Mouse (Mus musculus) intestine, postnatal 0 days (tissue): Measurements from ENCODE around the gene Nr6a1. TPM values are rescaled to one million over a fixed set of nuclear protein-coding genes. Genes with fewer than 3 reads are reported as not detected.

Experiments used
- ATAC-seq: fragments of 200-750 bp; cut with Nextera tagmentation; 2 replicates; pipeline ENCODE4 v1.8.0; 2017; ENCODE audit warnings: mild to moderate bottlenecking, moderate TSS enrichment, moderate library complexity
- H3K27ac ChIP-seq: fragments of 300-500 bp; sonication (generic); 2 replicates; pipeline ENCODE4 v1.5.1; 2014; ENCODE audit warnings: mild to moderate bottlenecking, low read depth, low read length, moderate library complexity
- H3K27me3 ChIP-seq: fragments of 300-500 bp; sonication (generic); replicated peaks from 2 replicates; pipeline ENCODE4 v1.6.1; 2014; ENCODE audit warnings: low read length, mixed read lengths; ENCODE audit not compliant: control insufficient read depth, insufficient read depth
- H3K36me3 ChIP-seq: fragments of 300-500 bp; sonication (generic); 2 replicates; pipeline ENCODE4 v1.6.1; 2014; ENCODE audit warnings: mild to moderate bottlenecking, moderate library complexity; ENCODE audit not compliant: control insufficient read depth, insufficient read depth
- H3K4me1 ChIP-seq: fragments of 300-500 bp; sonication (generic); replicated peaks from 2 replicates; pipeline ENCODE4 v1.6.1; 2014; ENCODE audit warnings: antibody characterized with exemption, low read length, mixed read lengths; ENCODE audit not compliant: control insufficient read depth, insufficient read depth
- H3K4me2 ChIP-seq: fragments of 300-500 bp; sonication (generic); replicated peaks from 2 replicates; pipeline ENCODE4 v1.6.1; 2014; ENCODE audit warnings: low read depth, mild to moderate bottlenecking, moderate library complexity
- H3K4me3 ChIP-seq: fragments of 300-500 bp; sonication (generic); 2 replicates; pipeline ENCODE4 v1.5.1; 2014; ENCODE audit warnings: low read depth, low read length
- H3K9ac ChIP-seq: fragments of 300-500 bp; sonication (generic); 2 replicates; pipeline ENCODE4 v1.6.1; 2014; ENCODE audit warnings: mild to moderate bottlenecking, low read depth, low read length
- H3K9me3 ChIP-seq: fragments of 300-500 bp; sonication (generic); 2 replicates; pipeline ENCODE4 v1.6.1; 2016; ENCODE audit warnings: mixed run types; ENCODE audit not compliant: control insufficient read depth
- CTCF ChIP-seq: sonication (generic); IDR thresholded peaks from 2 replicates; pipeline ENCODE4 v1.5.1; 2016; ENCODE audit warnings: low read depth, mild to moderate bottlenecking, control low read depth, antibody characterized with exemption, moderate library complexity
- WGBS: fragments of 180-500 bp; shearing (Covaris S2); extraction: QIAGEN DNeasy Blood & Tissue Kit; methylation state at CpG from one replicate; pipeline ENCODE4 v1.1.7; 2014; 5-methylcytosine and 5-hydroxymethylcytosine counted together
- polyA plus RNA-seq: library from polyadenylated mRNA; unstranded; fragments of >200 nt; fragmentation: Nextera tagmentation; extraction: Ambion mirVana; gene quantifications from 2 replicates; pipeline ENCODE4 v1.2.1, GENCODE M21; 2015

Gene Nr6a1
- polyA plus RNA-seq, 1 experiment from 2014 or later: 1.7 TPM

- Histone ChIP-seq H3K4me2 (no peak overlapping the region), H3K4me1 (no peaks in the 10 kb centered on the region), H3K36me3 (no peaks in the 10 kb centered on the region), H3K27me3 (no peaks in the 10 kb centered on the region), H3K27ac (no peak overlapping the region), H3K9me3 (no peaks in the 10 kb centered on the region), H3K4me3 (no peak overlapping the region), H3K9ac (no peak overlapping the region)
- ATAC-seq: peak; percentile 47
- TF ChIP-seq CTCF: no peak
- 78% methylated on average over 7 of the region's 7 CpGs for WGBS
Observed at GRCm38 (mm10) chr2:38950281-38950719, 22.8 kb upstream of the Nr6a1 start.

GRCm38 (mm10) chr2:38947566-38947965 lies 20.1 kb upstream of the Nr6a1 start:
- no peak for TF ChIP-seq CTCF
- 57% methylated on average over 7 of the region's 7 CpGs for WGBS
- no peaks in the 10 kb centered on the region for H3K9me3 ChIP-seq
- H3K4me2 ChIP-seq: no peak overlapping the region
- H3K36me3 ChIP-seq: no peaks in the 10 kb centered on the region
- no peak overlapping the region for H3K4me3 ChIP-seq
- no peak overlapping the region for H3K9ac ChIP-seq
- no peaks in the 10 kb centered on the region for H3K27me3 ChIP-seq
- no peak for ATAC-seq
- H3K27ac ChIP-seq: no peak overlapping the region
- no peaks in the 10 kb centered on the region for H3K4me1 ChIP-seq

GRCm38 (mm10) chr2:38944460-38945161 lies 17.1 kb upstream of the Nr6a1 start:
- Histone ChIP-seq H3K4me2 (no peak overlapping the region), H3K4me1 (no peaks in the 10 kb centered on the region), H3K36me3 (no peaks in the 10 kb centered on the region), H3K4me3 (no peak overlapping the region), H3K27ac (no peak overlapping the region), H3K9ac (no peak overlapping the region), H3K9me3 (no peaks in the 10 kb centered on the region), H3K27me3 (no peaks in the 10 kb centered on the region)
- ATAC-seq: no peak
- TF ChIP-seq CTCF: peak; percentile 43
- WGBS: 75% methylated on average over 3 of the region's 3 CpGs

DNA sequence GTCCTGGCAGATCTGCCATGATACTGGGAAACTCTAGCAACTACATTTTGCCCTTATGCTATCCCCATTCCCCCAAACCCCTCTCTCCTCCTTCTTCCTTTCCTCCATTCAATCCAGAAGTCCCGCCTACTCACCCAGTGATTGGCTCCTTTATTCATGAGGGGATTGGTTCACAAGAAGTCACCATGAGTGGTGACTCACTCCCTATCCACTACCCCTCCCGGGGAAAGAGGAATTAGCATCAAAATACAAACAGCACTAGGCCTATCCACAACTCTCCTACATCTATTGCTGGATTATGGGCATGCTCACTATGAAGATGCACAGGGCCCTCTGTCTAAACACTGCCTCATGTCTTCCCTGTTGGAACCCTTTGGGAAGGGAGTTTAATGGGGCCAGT lies 16.5 kb upstream of the Nr6a1 start:
- H3K9me3 ChIP-seq: no peaks in the 10 kb centered on the region
- no peak overlapping the region for H3K4me3 ChIP-seq
- no peak for ATAC-seq
- H3K36me3 ChIP-seq: no peaks in the 10 kb centered on the region
- H3K4me1 ChIP-seq: no peaks in the 10 kb centered on the region
- H3K27ac ChIP-seq: no peak overlapping the region
- H3K27me3 ChIP-seq: no peaks in the 10 kb centered on the region
- no peak overlapping the region for H3K9ac ChIP-seq
- no peak for TF ChIP-seq CTCF
- WGBS: 50% methylated on average over 2 of the region's 2 CpGs
- H3K4me2 ChIP-seq: no peak overlapping the region

GRCm38 (mm10) chr2:38943161-38943560 lies 15.7 kb upstream of the Nr6a1 start:
- ATAC-seq: no peak
- 86% methylated on average over 5 of the region's 5 CpGs for WGBS

GRCm38 (mm10) chr2:38941898-38942297 lies 14.4 kb upstream of the Nr6a1 start:
- Histone ChIP-seq H3K9ac (no peak overlapping the region), H3K27me3 (no peaks in the 10 kb centered on the region), H3K4me1 (no peaks in the 10 kb centered on the region), H3K27ac (no peak overlapping the region), H3K4me3 (no peak overlapping the region), H3K9me3 (no peaks in the 10 kb centered on the region), H3K36me3 (no peaks in the 10 kb centered on the region), H3K4me2 (no peak overlapping the region)
- ATAC-seq: no peak
- TF ChIP-seq CTCF: no peak
- WGBS: 58% methylated on average over 2 of the region's 2 CpGs

More at GRCm38 (mm10) chr2:38943161-38943560, 15.7 kb upstream of the Nr6a1 start:
- H3K4me3 ChIP-seq: no peak overlapping the region
- H3K27me3 ChIP-seq: no peaks in the 10 kb centered on the region
- H3K9me3 ChIP-seq: no peaks in the 10 kb centered on the region
- H3K4me2 ChIP-seq: no peak overlapping the region
- no peaks in the 10 kb centered on the region for H3K4me1 ChIP-seq
- no peaks in the 10 kb centered on the region for H3K36me3 ChIP-seq
- no peak overlapping the region for H3K9ac ChIP-seq
- TF ChIP-seq CTCF: no peak
- H3K27ac ChIP-seq: no peak overlapping the region
